Mouse (Mus musculus) forebrain, embryonic 14.5 days (tissue): ENCODE measurements around the gene Lrmda. TPM values are rescaled to one million over a fixed set of nuclear protein-coding genes. Genes with fewer than 3 reads are reported as not detected.

Experiments used
- ATAC-seq: fragments of 200-750 bp; cut with Nextera tagmentation; 2 replicates; pipeline ENCODE4 v1.8.0; 2017; ENCODE audit warnings: mild to moderate bottlenecking, moderate library complexity
- DNase-seq: peaks from one replicate; pipeline ENCODE4 v3.0.0-alpha.2; 2015; ENCODE audit warnings: low spot score
- H3K27ac ChIP-seq: fragments of 300-500 bp; sonication (generic); 2 replicates; pipeline ENCODE4 v1.5.1; 2014; ENCODE audit warnings: low read depth, mild to moderate bottlenecking, control low read depth, low read length, moderate library complexity
- H3K27me3 ChIP-seq: fragments of 300-500 bp; sonication (generic); replicated peaks from 2 replicates; pipeline ENCODE4 v1.6.1; 2014; ENCODE audit warnings: low read length, control low read depth, mixed read lengths; ENCODE audit not compliant: control insufficient read depth, insufficient read depth
- H3K36me3 ChIP-seq: fragments of 300-500 bp; sonication (generic); 2 replicates; pipeline ENCODE4 v1.6.1; 2014; ENCODE audit warnings: low read length, control low read depth; ENCODE audit not compliant: control insufficient read depth, insufficient read depth
- H3K4me1 ChIP-seq: fragments of 300-500 bp; sonication (generic); 2 replicates; pipeline ENCODE4 v1.6.1; 2014; ENCODE audit warnings: antibody characterized with exemption, low read length, control low read depth; ENCODE audit not compliant: control insufficient read depth, insufficient read depth
- H3K4me2 ChIP-seq: fragments of 300-500 bp; sonication (generic); 2 replicates; pipeline ENCODE4 v1.6.1; 2014; ENCODE audit warnings: mild to moderate bottlenecking, control low read depth, low read length
- H3K4me3 ChIP-seq: fragments of 300-500 bp; sonication (generic); 2 replicates; pipeline ENCODE4 v1.5.1; 2014; ENCODE audit warnings: low read depth, low read length, control low read depth
- H3K9ac ChIP-seq: fragments of 300-500 bp; sonication (generic); 2 replicates; pipeline ENCODE4 v1.6.1; 2014; ENCODE audit warnings: mild to moderate bottlenecking, low read length, control low read depth, moderate library complexity
- H3K9me3 ChIP-seq: fragments of 300-500 bp; sonication (generic); replicated peaks from 2 replicates; pipeline ENCODE4 v1.6.1; 2016; ENCODE audit warnings: low read length, control low read depth, mixed read lengths; ENCODE audit not compliant: control insufficient read depth
- WGBS: fragments of 180-500 bp; shearing (Covaris S2); extraction: QIAGEN DNeasy Blood & Tissue Kit; methylation state at CpG from one replicate; pipeline ENCODE4 v1.1.7; 2014; 5-methylcytosine and 5-hydroxymethylcytosine counted together
- polyA plus RNA-seq: library from polyadenylated mRNA; unstranded; fragments of >200 nt; fragmentation: Nextera tagmentation; extraction: Ambion mirVana; gene quantifications from 2 replicates; pipeline ENCODE4 v1.2.1, GENCODE M21; 2014

Gene Lrmda
- polyA plus RNA-seq, 1 experiment from 2014 or later, result not detected

DNA sequence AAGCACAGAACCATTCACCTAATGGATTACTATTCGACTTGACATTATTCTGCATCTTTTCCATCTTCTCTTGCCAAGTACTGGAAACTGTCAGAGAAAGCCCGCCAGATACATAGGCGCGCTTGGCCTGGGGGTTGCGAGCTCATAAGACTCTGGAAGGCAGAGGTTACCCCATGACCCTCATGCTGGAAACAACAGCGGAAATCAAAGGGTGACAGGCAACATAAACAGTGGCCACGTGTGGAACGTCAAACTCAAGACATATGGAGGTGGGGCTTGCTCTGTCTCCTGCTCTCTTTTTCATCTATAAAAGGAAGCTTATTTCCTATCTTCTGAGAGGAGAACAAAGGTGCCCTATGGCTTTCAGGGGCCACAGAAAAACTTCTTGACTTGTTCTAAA lies 351.6 kb downstream of the Lrmda start:
- H3K9ac ChIP-seq, result no peak overlapping the region
- WGBS, result 83% methylated on average over 8 of the region's 8 CpGs
- H3K36me3 ChIP-seq, result no peaks in the 10 kb centered on the region
- H3K4me1 ChIP-seq, result no peaks in the 10 kb centered on the region
- H3K9me3 ChIP-seq, result no peaks in the 10 kb centered on the region
- H3K27me3 ChIP-seq, result no peaks in the 10 kb centered on the region
- H3K27ac ChIP-seq, result no peak overlapping the region
- ATAC-seq (no peak), DNase-seq (no peak)
- no peak overlapping the region for H3K4me3 ChIP-seq
- H3K4me2 ChIP-seq, result no peak overlapping the region

DNA sequence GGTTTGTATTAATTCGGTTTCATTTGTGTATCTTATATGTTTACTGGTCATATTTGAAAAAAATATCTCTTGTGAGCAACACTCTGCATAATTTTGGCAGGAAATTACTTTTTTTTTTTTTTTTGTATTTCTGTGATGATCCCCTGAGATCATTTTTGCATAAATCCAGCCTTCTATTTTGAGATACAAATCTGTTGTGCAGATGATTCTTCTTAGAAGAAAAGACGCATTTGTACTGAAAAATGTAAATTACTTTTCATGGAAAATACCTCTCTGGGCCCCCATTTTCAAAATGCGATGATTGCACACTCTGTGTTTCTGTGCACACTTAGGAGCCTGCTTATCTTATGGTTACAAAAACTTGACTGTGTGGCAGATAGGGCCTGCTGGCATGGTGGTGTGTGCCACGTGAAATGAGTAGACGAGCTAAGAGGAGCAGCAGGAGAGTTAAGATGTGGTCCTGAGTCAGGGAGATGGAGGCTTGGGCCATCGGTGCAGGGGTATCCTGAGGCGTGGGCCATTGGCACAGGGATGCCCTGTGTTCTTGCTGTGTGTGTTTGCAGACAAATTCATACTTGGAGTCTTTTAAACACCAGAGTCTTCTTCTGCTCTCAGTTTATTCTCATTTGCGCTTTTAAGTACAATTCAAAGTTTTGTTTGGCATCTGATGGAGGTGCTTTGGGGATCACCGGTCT lies 353.3 kb downstream of the Lrmda start:
- Histone ChIP-seq H3K4me2 (no peak overlapping the region), H3K9ac (no peak overlapping the region), H3K27ac (no peak overlapping the region), H3K36me3 (no peaks in the 10 kb centered on the region), H3K4me1 (no peaks in the 10 kb centered on the region), H3K4me3 (no peak overlapping the region), H3K9me3 (no peaks in the 10 kb centered on the region), H3K27me3 (no peaks in the 10 kb centered on the region)
- ATAC-seq (no peak), DNase-seq (no peak)
- 88% methylated on average over 9 of the region's 9 CpGs for WGBS

DNA sequence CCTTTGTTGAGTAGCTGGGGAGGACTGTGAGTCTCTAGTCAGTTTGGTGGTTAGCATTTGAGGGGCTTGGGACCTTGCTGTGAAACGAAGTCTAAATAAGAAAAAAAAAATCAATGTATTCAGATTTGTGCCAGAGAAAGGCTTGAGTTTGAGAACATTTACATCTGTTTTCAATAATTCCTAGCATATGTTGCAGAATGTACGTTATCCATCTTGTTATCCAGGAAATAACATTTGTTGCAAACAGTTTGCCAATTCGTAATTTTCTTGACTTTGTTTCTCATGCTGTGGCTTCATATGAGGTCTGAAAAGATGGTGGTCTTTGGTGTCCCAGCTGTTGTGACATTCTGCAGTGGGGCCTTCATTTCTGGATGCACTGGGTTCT lies 353.8 kb downstream of the Lrmda start:
- 74% methylated on average over 3 of the region's 3 CpGs for WGBS
- DNase-seq (peak; percentile 36), ATAC-seq (no peak)

DNA sequence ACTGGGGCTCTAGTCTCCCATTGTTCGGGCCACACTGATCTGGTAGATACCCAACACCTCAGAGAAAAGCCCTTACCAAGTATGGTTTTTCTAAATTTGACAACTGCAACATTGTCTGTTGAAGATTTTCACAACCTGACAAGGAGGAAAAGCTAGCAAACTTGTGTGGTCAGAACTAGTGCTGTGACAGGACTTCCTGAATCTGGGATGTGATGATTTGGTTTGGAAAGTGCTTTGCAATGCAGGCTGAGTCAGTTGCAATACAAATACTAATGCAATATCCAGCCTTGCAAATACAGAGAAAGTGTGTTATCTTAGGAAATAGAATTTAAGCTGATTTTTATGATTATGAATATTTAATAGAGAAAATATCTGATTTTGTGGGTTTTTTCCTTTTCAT lies 357.6 kb downstream of the Lrmda start:
- Histone ChIP-seq H3K9me3 (no peaks in the 10 kb centered on the region), H3K4me3 (no peak overlapping the region), H3K4me1 (no peaks in the 10 kb centered on the region), H3K4me2 (no peak overlapping the region), H3K27ac (no peak overlapping the region), H3K36me3 (no peaks in the 10 kb centered on the region), H3K9ac (no peak overlapping the region), H3K27me3 (no peaks in the 10 kb centered on the region)
- 97% methylated on average over 1 of the region's 1 CpGs for WGBS
- DNase-seq, result no peak
- no peak for ATAC-seq

More for the DNA sequence above, 353.8 kb downstream of the Lrmda start:
- Histone ChIP-seq H3K9ac (no peak overlapping the region), H3K4me2 (no peak overlapping the region), H3K9me3 (no peaks in the 10 kb centered on the region), H3K27me3 (no peaks in the 10 kb centered on the region), H3K36me3 (no peaks in the 10 kb centered on the region), H3K4me1 (no peaks in the 10 kb centered on the region), H3K27ac (no peak overlapping the region), H3K4me3 (no peak overlapping the region)

DNA sequence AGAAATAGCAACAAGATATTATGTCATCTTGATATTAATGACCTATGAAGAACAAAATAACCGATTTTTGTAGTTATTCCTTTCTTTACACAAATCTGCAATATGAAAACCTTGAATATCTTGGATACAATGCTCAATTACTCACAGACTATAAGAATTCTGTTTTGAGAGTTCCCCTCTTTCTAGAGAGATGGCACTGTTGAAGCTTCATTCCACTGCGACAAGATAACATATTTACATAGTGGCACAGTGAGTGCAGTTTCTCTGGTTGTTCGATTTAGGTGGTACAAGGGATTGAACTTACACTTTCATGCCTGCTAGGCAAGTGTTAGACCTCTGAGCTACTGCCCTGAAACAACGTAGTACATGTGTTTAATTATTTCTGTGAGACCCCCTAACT lies 362.6 kb downstream of the Lrmda start:
- no peak for ATAC-seq
- no peaks in the 10 kb centered on the region for H3K27me3 ChIP-seq
- no peaks in the 10 kb centered on the region for H3K9me3 ChIP-seq
- no peak overlapping the region for H3K9ac ChIP-seq
- no peak overlapping the region for H3K27ac ChIP-seq
- no peaks in the 10 kb centered on the region for H3K36me3 ChIP-seq
- DNase-seq, result no peak
- no peaks in the 10 kb centered on the region for H3K4me1 ChIP-seq
- WGBS, result 82% methylated on average over 4 of the region's 4 CpGs
- no peak overlapping the region for H3K4me2 ChIP-seq
- H3K4me3 ChIP-seq, result no peak overlapping the region

DNA sequence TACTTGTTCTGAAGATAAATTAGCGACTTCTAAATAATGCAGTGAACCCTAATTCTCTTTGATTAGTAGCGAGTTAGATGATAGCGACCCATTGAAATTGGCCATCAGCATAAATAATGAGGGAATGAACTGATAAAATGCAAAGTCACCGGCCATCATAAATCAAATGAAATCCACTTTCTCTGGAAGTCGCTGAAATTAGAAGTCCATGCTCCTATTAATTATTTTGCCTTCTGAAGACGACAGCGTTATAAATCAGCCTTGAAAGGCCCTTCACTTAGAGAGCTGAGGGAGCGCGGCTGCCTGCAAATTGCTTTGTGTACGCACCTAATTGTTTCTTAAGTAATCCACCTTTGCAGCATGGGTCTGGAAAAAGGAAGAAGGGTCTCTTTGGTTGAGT lies 374.1 kb downstream of the Lrmda start:
- no peaks in the 10 kb centered on the region for H3K36me3 ChIP-seq
- H3K4me3 ChIP-seq, result no peak overlapping the region
- no peak overlapping the region for H3K9ac ChIP-seq
- ATAC-seq (no peak), DNase-seq (no peak)
- WGBS, result 81% methylated on average over 10 of the region's 10 CpGs
- H3K27me3 ChIP-seq, result no peaks in the 10 kb centered on the region
- no peaks in the 10 kb centered on the region for H3K9me3 ChIP-seq
- no peaks in the 10 kb centered on the region for H3K4me1 ChIP-seq
- no peak overlapping the region for H3K4me2 ChIP-seq
- H3K27ac ChIP-seq, result no peak overlapping the region

DNA sequence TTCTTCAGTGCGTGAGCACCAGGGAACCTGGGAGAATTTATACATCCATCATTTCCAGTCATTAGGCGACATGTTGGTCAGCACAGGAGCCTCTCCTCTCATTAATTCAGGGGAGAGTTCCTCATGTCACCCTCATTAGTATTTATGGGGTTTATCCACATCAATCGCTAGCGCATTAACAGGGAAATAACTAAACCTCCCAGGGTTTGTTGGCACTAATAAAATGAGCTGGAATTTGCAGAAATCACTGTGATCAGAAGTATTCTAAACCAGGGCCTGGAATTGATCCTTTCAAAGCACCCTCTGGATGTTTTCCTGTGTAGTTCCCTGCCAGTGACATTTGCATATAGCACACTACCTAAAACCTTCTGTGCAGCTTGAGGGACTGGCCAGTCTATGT lies 382.9 kb downstream of the Lrmda start:
- H3K9me3 ChIP-seq, result no peaks in the 10 kb centered on the region
- H3K4me1 ChIP-seq, result no peaks in the 10 kb centered on the region
- no peak overlapping the region for H3K27ac ChIP-seq
- H3K4me2 ChIP-seq, result no peak overlapping the region
- DNase-seq, result peak; percentile 29
- no peak overlapping the region for H3K9ac ChIP-seq
- no peaks in the 10 kb centered on the region for H3K36me3 ChIP-seq
- WGBS, result 40% methylated on average over 4 of the region's 4 CpGs
- no peaks in the 10 kb centered on the region for H3K27me3 ChIP-seq
- no peak overlapping the region for H3K4me3 ChIP-seq
- no peak for ATAC-seq

DNA sequence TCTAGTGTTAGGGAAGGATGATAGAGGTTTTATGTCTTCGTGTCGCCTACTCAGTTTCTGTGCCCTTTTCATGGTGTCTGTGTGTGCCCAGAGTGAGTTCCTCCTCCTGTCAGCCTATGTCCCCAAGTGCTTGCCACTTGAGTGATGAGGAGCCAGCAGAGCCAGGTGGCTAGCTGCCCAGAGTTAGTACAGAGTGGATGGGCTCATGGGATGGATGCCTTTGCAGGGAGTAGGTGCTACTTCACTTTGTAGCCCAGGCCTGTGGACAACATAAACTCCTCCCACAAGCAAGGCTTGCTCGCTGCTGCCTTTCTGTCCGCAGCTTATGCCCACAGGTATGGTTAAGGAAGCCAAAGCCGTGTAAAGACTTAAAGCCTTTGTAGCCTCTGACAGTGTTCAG lies 387.1 kb downstream of the Lrmda start:
- no peak overlapping the region for H3K27ac ChIP-seq
- ATAC-seq (no peak), DNase-seq (no peak)
- H3K4me1 ChIP-seq, result no peaks in the 10 kb centered on the region
- no peaks in the 10 kb centered on the region for H3K36me3 ChIP-seq
- H3K27me3 ChIP-seq, result no peaks in the 10 kb centered on the region
- H3K9ac ChIP-seq, result no peak overlapping the region
- WGBS, result 82% methylated on average over 5 of the region's 5 CpGs
- H3K4me2 ChIP-seq, result no peak overlapping the region
- H3K9me3 ChIP-seq, result no peaks in the 10 kb centered on the region
- no peak overlapping the region for H3K4me3 ChIP-seq

DNA sequence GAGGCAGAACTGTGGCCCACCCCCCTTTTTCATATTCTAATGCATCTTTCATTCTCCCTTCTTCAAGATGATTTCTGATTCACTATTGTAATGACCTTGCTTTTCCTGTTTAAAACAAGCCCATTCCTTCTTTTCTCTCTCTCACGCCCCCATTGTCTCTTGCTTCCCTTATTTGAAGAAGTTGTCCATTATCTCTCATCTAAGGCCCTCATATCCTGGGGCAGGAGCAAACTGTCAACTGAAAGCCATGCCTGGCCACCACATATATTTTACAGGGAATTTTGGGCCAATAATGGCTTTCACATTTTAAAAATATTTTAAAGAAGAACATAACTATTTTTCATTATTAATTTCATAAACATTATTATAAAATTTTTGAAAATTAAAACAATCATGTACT lies 391.3 kb downstream of the Lrmda start:
- no peak overlapping the region for H3K27ac ChIP-seq
- no peaks in the 10 kb centered on the region for H3K36me3 ChIP-seq
- no peaks in the 10 kb centered on the region for H3K27me3 ChIP-seq
- DNase-seq (no peak), ATAC-seq (no peak)
- H3K4me3 ChIP-seq, result no peak overlapping the region
- no peaks in the 10 kb centered on the region for H3K9me3 ChIP-seq
- H3K9ac ChIP-seq, result no peak overlapping the region
- 89% methylated on average over 1 of the region's 1 CpGs for WGBS
- no peak overlapping the region for H3K4me2 ChIP-seq
- no peaks in the 10 kb centered on the region for H3K4me1 ChIP-seq
